Mouse (Mus musculus) midbrain, postnatal 0 days (tissue): ENCODE data around the gene Olfr676. TPM values are rescaled to one million over a fixed set of nuclear protein-coding genes. Genes with fewer than 3 reads are reported as not detected.
"Not testable (repeated sequence)": the region's sequence is repeated elsewhere in the genome, so short reads cannot be mapped to it uniquely, and the experiment has no call there.

ENCODE experiments used
- ATAC-seq: fragments of 200-750 bp; cut with Nextera tagmentation; 2 replicates; pipeline ENCODE4 v1.8.0; 2017; ENCODE audit warnings: moderate number of reproducible peaks, mild to moderate bottlenecking, moderate TSS enrichment, moderate library complexity; ENCODE audit not compliant: low FRiP score
- DNase-seq: peaks from one replicate; pipeline ENCODE4 v3.0.0-alpha.2; 2015; ENCODE audit warnings: low spot score
- H3K27ac ChIP-seq: fragments of 300-500 bp; sonication (generic); 2 replicates; pipeline ENCODE4 v1.5.1; 2014; ENCODE audit warnings: low read depth, mild to moderate bottlenecking, low read length, mixed read lengths
- H3K27me3 ChIP-seq: fragments of 300-500 bp; sonication (generic); 2 replicates; pipeline ENCODE4 v1.6.1; 2014; ENCODE audit warnings: low read length, control low read depth, mixed read lengths; ENCODE audit not compliant: insufficient read depth
- H3K36me3 ChIP-seq: fragments of 300-500 bp; sonication (generic); 2 replicates; pipeline ENCODE4 v1.6.1; 2014; ENCODE audit warnings: low read length, control low read depth, mixed read lengths; ENCODE audit not compliant: insufficient read depth
- H3K4me1 ChIP-seq: fragments of 300-500 bp; sonication (generic); 2 replicates; pipeline ENCODE4 v1.6.1; 2014; ENCODE audit warnings: mild to moderate bottlenecking, control low read depth, antibody characterized with exemption, low read length, mixed read lengths; ENCODE audit not compliant: insufficient read depth
- H3K4me2 ChIP-seq: fragments of 300-500 bp; sonication (generic); 2 replicates; pipeline ENCODE4 v1.6.1; 2014; ENCODE audit warnings: low read depth, mild to moderate bottlenecking, low read length, mixed read lengths; ENCODE audit not compliant: poor library complexity, severe bottlenecking
- H3K4me3 ChIP-seq: fragments of 300-500 bp; sonication (generic); 2 replicates; pipeline ENCODE4 v1.5.1; 2014; ENCODE audit warnings: low read depth, mild to moderate bottlenecking, low read length, moderate library complexity
- H3K9ac ChIP-seq: fragments of 300-500 bp; sonication (generic); replicated peaks from 2 replicates; pipeline ENCODE4 v1.6.1; 2014; ENCODE audit warnings: mild to moderate bottlenecking, low read length, moderate library complexity, mixed read lengths; ENCODE audit not compliant: poor library complexity, severe bottlenecking
- H3K9me3 ChIP-seq: fragments of 300-500 bp; sonication (generic); 2 replicates; pipeline ENCODE4 v1.6.1; 2016; ENCODE audit warnings: low read length, control low read depth
- CTCF ChIP-seq: IDR thresholded peaks from 2 replicates; pipeline ENCODE4 v1.5.1; 2016; ENCODE audit warnings: antibody characterized with exemption, mild to moderate bottlenecking
- WGBS: fragments of 180-500 bp; shearing (Covaris S2); extraction: QIAGEN DNeasy Blood & Tissue Kit; methylation state at CpG from one replicate; pipeline ENCODE4 v1.1.7; 2014; 5-methylcytosine and 5-hydroxymethylcytosine counted together
- polyA plus RNA-seq: library from polyadenylated mRNA; unstranded; fragments of >200 nt; fragmentation: Nextera tagmentation; extraction: Ambion mirVana; gene quantifications from 2 replicates; pipeline ENCODE4 v1.2.1, GENCODE M21; 2015
- total RNA-seq: library from RNA; depleted of rRNA; stranded (reverse); fragments of >200 nt; gene quantifications from 2 replicates; pipeline ENCODE4 v1.2.3, GENCODE M21; 2014; rRNA removed

Gene Olfr676
- not detected in 2 replicates for total RNA-seq
- polyA plus RNA-seq: not detected in 2 replicates

GRCm38 (mm10) chr7:105032398-105032797 is at the start of gene Olfr676:
TSS of gene Olfr676 (plus strand) at chr7:105032698.
- Histone ChIP-seq H3K27ac (no peak within 1 kb of the TSS), H3K9ac (no peak within 1 kb of the TSS), H3K27me3 (no peaks in the 10 kb centered on the region), H3K36me3 (no peaks in the 10 kb centered on the region), H3K4me2 (no peak within 1 kb of the TSS), H3K4me3 (no peak within 1 kb of the TSS), H3K4me1 (no peaks in the 10 kb centered on the region), H3K9me3 (no peaks in the 10 kb centered on the region)
- no peak for TF ChIP-seq CTCF
- ATAC-seq (no peak), DNase-seq (no peak)

GRCm38 (mm10) chr7:105001929-105002328 is 30.6 kb upstream of the Olfr676 start, which contains the start of gene Olfr672:
TSS of gene Olfr672 (minus strand) at chr7:105002029.
- no peaks in the 10 kb centered on the region for H3K4me1 ChIP-seq
- no peak within 1 kb of the TSS for H3K27ac ChIP-seq
- H3K9me3 ChIP-seq: no peaks in the 10 kb centered on the region
- no peak within 1 kb of the TSS for H3K9ac ChIP-seq
- H3K36me3 ChIP-seq: no peaks in the 10 kb centered on the region
- DNase-seq (no peak), ATAC-seq (no peak)
- no peak for TF ChIP-seq CTCF
- no peaks in the 10 kb centered on the region for H3K27me3 ChIP-seq
- no peak within 1 kb of the TSS for H3K4me3 ChIP-seq
- H3K4me2 ChIP-seq: no peak within 1 kb of the TSS

DNA sequence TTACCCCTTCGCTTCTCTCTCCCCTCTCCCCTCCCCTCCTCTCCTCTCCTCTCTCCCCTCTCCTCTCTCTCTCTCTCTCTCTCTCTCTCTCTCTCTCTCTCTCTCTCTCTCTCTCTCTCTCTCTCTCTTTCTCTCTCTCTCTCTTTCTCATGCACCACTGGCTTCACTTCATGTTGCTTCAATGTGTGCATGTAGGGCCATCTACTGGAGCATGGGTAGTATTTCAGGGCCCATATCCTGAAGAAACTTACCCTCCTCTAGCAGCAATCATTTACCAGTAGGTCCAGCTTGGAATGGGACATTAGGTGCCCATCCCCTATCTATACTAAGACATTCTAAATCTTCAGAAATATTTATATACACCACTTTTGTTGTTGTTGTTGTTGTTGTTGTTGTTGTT is 10.0 kb upstream of the Olfr676 start:
- no peak overlapping the region for H3K27ac ChIP-seq
- no peak overlapping the region for H3K9ac ChIP-seq
- 80% methylated on average over 1 of the region's 1 CpGs for WGBS
- no peaks in the 10 kb centered on the region for H3K36me3 ChIP-seq
- H3K4me2 ChIP-seq: no peak overlapping the region
- H3K9me3 ChIP-seq: no peaks in the 10 kb centered on the region
- DNase-seq (peak; percentile 40), ATAC-seq (no peak)
- H3K4me3 ChIP-seq: no peak overlapping the region
- no peaks in the 10 kb centered on the region for H3K27me3 ChIP-seq
- H3K4me1 ChIP-seq: no peaks in the 10 kb centered on the region
- peak; percentile 68 for TF ChIP-seq CTCF

- Histone ChIP-seq H3K27ac (no peak within 1 kb of the TSS), H3K36me3 (no peaks in the 10 kb centered on the region), H3K4me2 (no peak within 1 kb of the TSS), H3K4me3 (no peak within 1 kb of the TSS), H3K9me3 (no peaks in the 10 kb centered on the region), H3K27me3 (no peaks in the 10 kb centered on the region), H3K4me1 (no peaks in the 10 kb centered on the region), H3K9ac (no peak within 1 kb of the TSS)
- TF ChIP-seq CTCF: no peak
- no peak for DNase-seq
- WGBS: 66% methylated on average over 1 of the region's 1 CpGs
- no peak for ATAC-seq
Measured at GRCm38 (mm10) chr7:105028360-105028759, 4.1 kb upstream of the Olfr676 start, which contains the start of gene Olfr675. TSS of gene Olfr675 (minus strand) at chr7:105028460.

DNA sequence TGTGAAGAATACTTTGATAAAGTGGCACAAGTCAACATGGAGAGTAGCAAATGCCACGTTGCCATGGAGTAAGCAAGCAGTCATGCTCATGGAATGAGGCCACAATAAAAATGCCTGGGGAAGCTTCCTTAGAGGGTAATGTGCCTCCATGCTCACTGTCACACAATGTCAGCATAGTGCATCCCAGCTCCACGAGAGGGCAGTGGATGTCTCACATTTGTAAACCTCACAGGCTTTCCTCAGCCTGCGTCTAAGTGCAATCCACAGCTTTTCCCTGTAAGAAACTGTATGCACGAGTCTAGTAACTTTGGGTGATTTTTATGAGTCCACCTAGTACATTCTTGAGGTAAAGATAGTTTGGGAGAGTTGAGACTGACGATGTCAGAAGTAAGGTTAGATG is 1.3 kb downstream of the Olfr676 start:
- WGBS: 64% methylated on average over 5 of the region's 5 CpGs
- DNase-seq: peak; percentile 30
- H3K9me3 ChIP-seq, H3K27ac ChIP-seq, ATAC-seq, H3K9ac ChIP-seq, H3K36me3 ChIP-seq, H3K27me3 ChIP-seq, H3K4me1 ChIP-seq, H3K4me2 ChIP-seq, H3K4me3 ChIP-seq: not testable (repeated sequence)
- peak; percentile 50 for TF ChIP-seq CTCF

- no peaks in the 10 kb centered on the region for H3K27me3 ChIP-seq
- peak; percentile 62 for TF ChIP-seq CTCF
- H3K27ac ChIP-seq: no peak overlapping the region
- H3K36me3 ChIP-seq: no peaks in the 10 kb centered on the region
- no peak overlapping the region for H3K9ac ChIP-seq
- no peak overlapping the region for H3K4me3 ChIP-seq
- ATAC-seq: no peak
- peak; percentile 8 for DNase-seq
- H3K9me3 ChIP-seq: no peaks in the 10 kb centered on the region
- H3K4me2 ChIP-seq: no peak overlapping the region
- no peaks in the 10 kb centered on the region for H3K4me1 ChIP-seq
Measured at GRCm38 (mm10) chr7:105058951-105059350, 26.5 kb downstream of the Olfr676 start.
